Mouse (Mus musculus): ENCODE measurements around the gene Ube2j1.

Gene Ube2j1

DNA sequence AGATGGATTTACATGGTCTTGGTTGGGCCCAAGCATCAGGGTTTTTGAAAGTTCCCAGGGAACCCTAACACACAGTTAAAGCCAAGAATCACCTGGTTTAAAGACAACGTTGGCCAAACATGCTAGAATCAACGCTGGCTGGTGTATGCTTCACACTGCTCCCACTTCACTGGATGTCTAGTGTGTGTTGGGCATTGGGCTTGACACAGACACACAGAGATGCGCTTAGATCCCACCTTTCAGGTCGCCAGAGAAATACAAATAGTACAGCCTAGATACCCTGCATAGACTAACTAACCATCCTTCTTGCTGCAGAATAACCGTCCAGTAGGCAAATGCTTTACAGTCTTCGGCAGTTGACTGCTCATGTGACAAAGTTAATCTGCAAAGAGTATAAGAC is 39.1 kb downstream of the Ube2j1 start:
- no peak for DNase-seq (ENCODE audit: low spot score in 2 of 2)

DNA sequence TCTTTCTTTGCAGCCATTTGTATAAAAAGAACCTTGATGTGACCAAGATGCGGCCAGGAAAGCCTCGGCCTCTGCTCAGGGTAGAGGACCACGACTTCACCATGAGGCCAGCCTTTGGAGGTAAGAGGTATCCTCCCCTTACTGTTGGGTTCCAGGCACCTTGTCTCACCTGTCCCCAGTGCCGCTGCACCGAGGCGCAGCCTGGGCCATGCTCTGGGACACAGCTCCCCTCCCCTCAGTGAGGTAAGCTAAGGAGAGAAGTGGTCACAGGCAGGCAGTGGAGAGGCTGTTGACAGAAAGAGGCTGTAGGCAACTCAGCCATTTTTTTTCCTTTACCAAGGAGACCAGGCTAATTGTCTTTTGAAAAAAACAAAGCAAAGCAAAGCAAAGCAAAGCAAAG is 40.1 kb downstream of the Ube2j1 start:
- DNase-seq (ENCODE audit: low spot score in 2 of 2): no peak

DNA sequence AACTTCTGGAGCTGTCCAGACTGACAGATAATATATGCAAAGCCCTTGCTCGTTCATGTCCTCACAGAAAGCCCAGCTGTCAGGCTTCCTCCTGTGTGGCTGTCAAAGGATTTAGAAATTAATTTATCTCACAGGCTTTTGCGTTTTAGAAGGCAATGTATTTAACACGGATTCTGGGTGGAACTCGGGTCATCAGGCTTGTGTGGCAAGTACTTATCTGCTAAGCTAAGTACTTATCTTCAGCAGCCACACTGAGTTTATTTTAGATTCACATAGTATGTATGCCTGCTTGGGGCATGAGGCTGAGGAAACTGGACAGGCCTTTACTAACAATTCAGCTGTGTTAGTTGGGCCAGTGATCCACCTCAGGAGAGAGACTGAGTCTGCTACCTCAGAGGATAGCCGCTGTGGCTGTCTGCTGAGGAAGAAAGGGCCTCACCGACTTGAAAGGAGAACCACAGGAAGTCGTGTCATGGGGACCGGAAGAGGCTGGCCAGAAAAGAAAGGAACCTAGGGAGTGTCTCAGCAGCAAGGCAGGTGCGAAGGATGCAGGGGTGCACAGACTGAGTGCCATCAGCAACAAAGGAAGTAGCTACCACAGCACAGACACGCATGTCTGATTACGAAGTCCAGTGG is 41.4 kb downstream of the Ube2j1 start:
- DNase-seq (ENCODE audit: low spot score in 2 of 2): no peak

- no peak for DNase-seq (ENCODE audit: low spot score in 2 of 2)
These were observed 43.2 kb downstream of the Ube2j1 start for GRCm38 (mm10) chr4:33074406-33074805.

- DNase-seq (ENCODE audit: low spot score in 2 of 2): no peak
These were observed 43.6 kb downstream of the Ube2j1 start for GRCm38 (mm10) chr4:33074851-33075250.

- DNase-seq (ENCODE audit: low spot score in 2 of 2): no peak
These were observed 44.7 kb downstream of the Ube2j1 start for GRCm38 (mm10) chr4:33075776-33076524.

- DNase-seq (ENCODE audit: low spot score in 2 of 2): no peak
These were observed 45.9 kb downstream of the Ube2j1 start for GRCm38 (mm10) chr4:33077161-33077560.

- no peak for DNase-seq (ENCODE audit: low spot score in 2 of 2)
These were observed 46.5 kb downstream of the Ube2j1 start for GRCm38 (mm10) chr4:33077724-33078123.

DNA sequence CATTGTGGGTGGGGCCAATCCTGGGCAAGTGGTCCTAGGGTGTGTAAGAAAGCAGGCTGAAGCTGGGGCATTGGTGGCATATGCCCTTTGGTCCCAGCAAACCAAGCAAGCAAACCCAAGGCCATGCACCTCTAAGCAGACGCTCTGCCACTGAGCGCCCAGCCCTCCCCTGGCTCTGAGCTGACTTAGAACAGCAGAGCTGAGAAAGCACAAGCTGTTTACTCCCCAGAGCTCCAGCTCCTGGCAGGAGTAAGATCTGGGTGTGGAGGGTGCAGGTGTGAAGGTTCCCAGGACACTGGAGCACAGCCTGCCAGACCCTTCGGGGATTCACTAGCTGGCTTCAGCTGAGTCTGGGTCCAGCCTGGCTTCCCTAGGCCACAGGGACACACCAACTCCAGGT is 47.3 kb downstream of the Ube2j1 start:
- DNase-seq (ENCODE audit: low spot score in 2 of 2): no peak

- DNase-seq (ENCODE audit: low spot score in 2 of 2): no peak
These were observed 68.0 kb downstream of the Ube2j1 start for GRCm38 (mm10) chr4:33099118-33099694.

Data from right cerebral cortex, postnatal 36 days (tissue).